Mouse (Mus musculus): ENCODE measurements around the gene Olfr629. TPM values are rescaled to one million over a fixed set of nuclear protein-coding genes. Genes with fewer than 3 reads are reported as not detected.
"Not testable (repeated sequence)": the region's sequence is repeated elsewhere in the genome, so short reads cannot be mapped to it uniquely, and the experiment has no call there.

Gene Olfr629
- not detected in 2 replicates for polyA plus RNA-seq (2012; rRNA removed)

- Histone ChIP-seq H3K4me3 (ENCODE audit: low read depth, low read length) (no peak within 1 kb of the TSS), H3K27ac (ENCODE audit: insufficient read depth, low read depth, low read length) (no peak within 1 kb of the TSS), H3K4me1 (ENCODE audit: control insufficient read depth, insufficient read depth, insufficient read length, low read length) (no peaks in the 10 kb centered on the region), H3K27me3 (ENCODE audit: control insufficient read depth, insufficient read depth, low read length) (no peaks in the 10 kb centered on the region), H3K36me3 (ENCODE audit: control insufficient read depth, insufficient read depth, low read length) (no peaks in the 10 kb centered on the region)
- WGBS, result 70% methylated on average over 2 of the region's 2 CpGs
- TF ChIP-seq POLR2A (IDR thresholded peaks at IDR 0.05; ENCODE audit: low read depth, low read length) (no peak), CTCF (IDR thresholded peaks at IDR 0.05; ENCODE audit: extremely low read depth, insufficient read length, insufficient replicate concordance, low read depth, low read length) (no peak)
Measured at GRCm38 (mm10) chr7:103744843-103745242, at the start of gene Olfr629. TSS of gene Olfr629 (minus strand) at chr7:103744943.

- no peak for TF ChIP-seq CTCF (IDR thresholded peaks at IDR 0.05; ENCODE audit: extremely low read depth, insufficient read length, insufficient replicate concordance, low read depth, low read length)
- TF ChIP-seq POLR2A (IDR thresholded peaks at IDR 0.05; ENCODE audit: low read depth, low read length), result no peak
- Histone ChIP-seq H3K36me3 (ENCODE audit: control insufficient read depth, insufficient read depth, low read length) (no peaks in the 10 kb centered on the region), H3K4me3 (ENCODE audit: low read depth, low read length) (no peak overlapping the region), H3K27me3 (ENCODE audit: control insufficient read depth, insufficient read depth, low read length) (no peaks in the 10 kb centered on the region), H3K27ac (ENCODE audit: insufficient read depth, low read depth, low read length) (no peak overlapping the region), H3K4me1 (ENCODE audit: control insufficient read depth, insufficient read depth, insufficient read length, low read length) (no peaks in the 10 kb centered on the region)
- WGBS, result 24% methylated on average over 4 of the region's 4 CpGs
Measured at GRCm38 (mm10) chr7:103792669-103793388, 48.1 kb upstream of the Olfr629 start.

GRCm38 (mm10) chr7:103791721-103792120 is 47.0 kb upstream of the Olfr629 start, which contains the start of gene Olfr67:
TSS of gene Olfr67 (minus strand) at chr7:103791821.
- no peaks in the 10 kb centered on the region for H3K27me3 ChIP-seq (ENCODE audit: control insufficient read depth, insufficient read depth, low read length)
- H3K36me3 ChIP-seq (ENCODE audit: control insufficient read depth, insufficient read depth, low read length), result no peaks in the 10 kb centered on the region
- H3K4me1 ChIP-seq (ENCODE audit: control insufficient read depth, insufficient read depth, insufficient read length, low read length), result no peaks in the 10 kb centered on the region
- H3K27ac ChIP-seq (ENCODE audit: insufficient read depth, low read depth, low read length), result no peak within 1 kb of the TSS
- TF ChIP-seq POLR2A (IDR thresholded peaks at IDR 0.05; ENCODE audit: low read depth, low read length) (no peak), CTCF (IDR thresholded peaks at IDR 0.05; ENCODE audit: extremely low read depth, insufficient read length, insufficient replicate concordance, low read depth, low read length) (no peak)
- no peak within 1 kb of the TSS for H3K4me3 ChIP-seq (ENCODE audit: low read depth, low read length)
- WGBS, result 73% methylated on average over 3 of the region's 3 CpGs

- no peak within 1 kb of the TSS for H3K27ac ChIP-seq (ENCODE audit: insufficient read depth, low read depth, low read length)
- no peaks in the 10 kb centered on the region for H3K27me3 ChIP-seq (ENCODE audit: control insufficient read depth, insufficient read depth, low read length)
- no peaks in the 10 kb centered on the region for H3K4me1 ChIP-seq (ENCODE audit: control insufficient read depth, insufficient read depth, insufficient read length, low read length)
- no peaks in the 10 kb centered on the region for H3K36me3 ChIP-seq (ENCODE audit: control insufficient read depth, insufficient read depth, low read length)
- H3K4me3 ChIP-seq (ENCODE audit: low read depth, low read length), result no peak within 1 kb of the TSS
- 77% methylated on average over 3 of the region's 3 CpGs for WGBS
- TF ChIP-seq POLR2A (IDR thresholded peaks at IDR 0.05; ENCODE audit: low read depth, low read length) (no peak), CTCF (IDR thresholded peaks at IDR 0.05; ENCODE audit: extremely low read depth, insufficient read length, insufficient replicate concordance, low read depth, low read length) (no peak)
Measured at GRCm38 (mm10) chr7:103779598-103779997, 34.9 kb upstream of the Olfr629 start, which contains the start of gene Olfr68. TSS of gene Olfr68 (minus strand) at chr7:103779698.

- not testable (repeated sequence) for H3K4me3 ChIP-seq (ENCODE audit: low read depth, low read length); H3K36me3 ChIP-seq (ENCODE audit: control insufficient read depth, insufficient read depth, low read length); H3K27me3 ChIP-seq (ENCODE audit: control insufficient read depth, insufficient read depth, low read length); H3K27ac ChIP-seq (ENCODE audit: insufficient read depth, low read depth, low read length); H3K4me1 ChIP-seq (ENCODE audit: control insufficient read depth, insufficient read depth, insufficient read length, low read length)
- 73% methylated on average over 4 of the region's 4 CpGs for WGBS
Measured at GRCm38 (mm10) chr7:103777652-103778051, 32.9 kb upstream of the Olfr629 start.

GRCm38 (mm10) chr7:103771494-103771893 is 26.8 kb upstream of the Olfr629 start, which contains the start of gene Olfr69:
TSS of gene Olfr69 (minus strand) at chr7:103771594.
- 64% methylated on average over 2 of the region's 2 CpGs for WGBS
- H3K4me3 ChIP-seq (ENCODE audit: low read depth, low read length), result no peak within 1 kb of the TSS
- TF ChIP-seq POLR2A (IDR thresholded peaks at IDR 0.05; ENCODE audit: low read depth, low read length) (no peak), CTCF (IDR thresholded peaks at IDR 0.05; ENCODE audit: extremely low read depth, insufficient read length, insufficient replicate concordance, low read depth, low read length) (no peak)
- H3K36me3 ChIP-seq (ENCODE audit: control insufficient read depth, insufficient read depth, low read length), result no peaks in the 10 kb centered on the region
- H3K27me3 ChIP-seq (ENCODE audit: control insufficient read depth, insufficient read depth, low read length), result no peaks in the 10 kb centered on the region
- no peak within 1 kb of the TSS for H3K27ac ChIP-seq (ENCODE audit: insufficient read depth, low read depth, low read length)
- no peaks in the 10 kb centered on the region for H3K4me1 ChIP-seq (ENCODE audit: control insufficient read depth, insufficient read depth, insufficient read length, low read length)

GRCm38 (mm10) chr7:103767687-103768086 is 22.9 kb upstream of the Olfr629 start:
- H3K4me1 ChIP-seq (ENCODE audit: control insufficient read depth, insufficient read depth, insufficient read length, low read length); H3K4me3 ChIP-seq (ENCODE audit: low read depth, low read length); H3K27ac ChIP-seq (ENCODE audit: insufficient read depth, low read depth, low read length); H3K27me3 ChIP-seq (ENCODE audit: control insufficient read depth, insufficient read depth, low read length); H3K36me3 ChIP-seq (ENCODE audit: control insufficient read depth, insufficient read depth, low read length): not testable (repeated sequence)
- 91% methylated on average over 6 of the region's 6 CpGs for WGBS

GRCm38 (mm10) chr7:103762212-103762611 is 17.5 kb upstream of the Olfr629 start:
- 68% methylated on average over 6 of the region's 6 CpGs for WGBS
- H3K27ac ChIP-seq (ENCODE audit: insufficient read depth, low read depth, low read length); H3K4me3 ChIP-seq (ENCODE audit: low read depth, low read length); H3K36me3 ChIP-seq (ENCODE audit: control insufficient read depth, insufficient read depth, low read length); H3K27me3 ChIP-seq (ENCODE audit: control insufficient read depth, insufficient read depth, low read length); H3K4me1 ChIP-seq (ENCODE audit: control insufficient read depth, insufficient read depth, insufficient read length, low read length): not testable (repeated sequence)

Data from small intestine, adult 2 months (tissue).